Mouse (Mus musculus) heart, embryonic 15.5 days (tissue): ENCODE measurements at regions not wholly inside any gene's neighbourhood (a gene's known extent, or its start where the extent isn't known, plus 50 kb on each side); places are given as distances from the start of the nearest gene placed in this dataset.

Experiments used
- ATAC-seq: fragments of 200-750 bp; cut with Nextera tagmentation; replicated peaks from 2 replicates; pipeline ENCODE4 v1.8.0; 2017; ENCODE audit warnings: low read depth, moderate TSS enrichment; ENCODE audit not compliant: insufficient number of reproducible peaks, insufficient read depth, low FRiP score
- H3K27ac ChIP-seq: fragments of 300-500 bp; sonication (generic); 2 replicates; pipeline ENCODE4 v1.5.1; 2015; ENCODE audit warnings: mild to moderate bottlenecking, inconsistent platforms
- H3K27me3 ChIP-seq: fragments of 300-500 bp; sonication (generic); 2 replicates; pipeline ENCODE4 v1.6.1; 2015; ENCODE audit warnings: inconsistent platforms
- H3K36me3 ChIP-seq: fragments of 300-500 bp; sonication (generic); 2 replicates; pipeline ENCODE4 v1.6.1; 2015; ENCODE audit warnings: mild to moderate bottlenecking, inconsistent platforms
- H3K4me1 ChIP-seq: fragments of 300-500 bp; sonication (generic); replicated peaks from 2 replicates; pipeline ENCODE4 v1.6.1; 2015; ENCODE audit warnings: inconsistent platforms
- H3K4me2 ChIP-seq: fragments of 300-500 bp; sonication (generic); 2 replicates; pipeline ENCODE4 v1.6.1; 2015; ENCODE audit warnings: inconsistent platforms, mild to moderate bottlenecking, moderate library complexity
- H3K4me3 ChIP-seq: fragments of 300-500 bp; sonication (generic); 2 replicates; pipeline ENCODE4 v1.5.1; 2015; ENCODE audit warnings: mild to moderate bottlenecking, inconsistent platforms
- H3K9ac ChIP-seq: fragments of 300-500 bp; sonication (generic); 2 replicates; pipeline ENCODE4 v1.6.1; 2015; ENCODE audit warnings: mild to moderate bottlenecking, inconsistent platforms
- H3K9me3 ChIP-seq: fragments of 300-500 bp; sonication (generic); replicated peaks from 2 replicates; pipeline ENCODE4 v1.6.1; 2016; ENCODE audit warnings: inconsistent platforms
- WGBS: fragments of 180-500 bp; shearing (Covaris S2); methylation state at CpG from one replicate; pipeline ENCODE4 v1.1.7; 2015; ENCODE audit warnings: mixed read lengths; 5-methylcytosine and 5-hydroxymethylcytosine counted together

DNA sequence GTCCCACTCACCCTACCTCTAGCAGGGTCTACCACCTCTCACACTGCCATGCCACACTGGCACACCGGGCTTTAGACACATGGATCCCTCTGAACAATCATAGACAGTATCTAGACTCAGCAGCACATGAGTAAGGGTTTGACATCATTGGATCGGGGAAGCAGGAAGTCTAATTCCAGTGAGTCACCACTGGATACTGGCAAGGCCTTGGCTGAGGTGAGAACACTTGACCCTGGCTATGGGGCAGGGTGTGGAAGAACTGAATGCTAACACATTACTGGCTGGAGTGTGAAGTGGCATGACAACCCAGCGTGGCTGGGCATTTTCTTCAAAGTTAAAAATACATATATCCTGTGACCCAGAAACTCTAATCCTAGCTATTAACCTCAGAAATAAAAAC, 114.4 kb downstream of the H2afy start:
- no peak overlapping the region for H3K4me3 ChIP-seq
- ATAC-seq = no peak
- no peaks in the 10 kb centered on the region for H3K27me3 ChIP-seq
- 55% methylated on average over 3 of the region's 3 CpGs for WGBS
- peaks cover 11% of the 10 kb centered on the region for H3K4me1 ChIP-seq
- no peaks in the 10 kb centered on the region for H3K36me3 ChIP-seq
- no peak overlapping the region for H3K9ac ChIP-seq
- H3K4me2 ChIP-seq = no peak overlapping the region
- no peak overlapping the region for H3K27ac ChIP-seq
- H3K9me3 ChIP-seq = no peaks in the 10 kb centered on the region

- H3K4me2 ChIP-seq = no peak overlapping the region
Observed at GRCm38 (mm10) chr13:56014006-56014405, 122.2 kb downstream of the H2afy start.

GRCm38 (mm10) chr13:56010416-56010815, 125.7 kb downstream of the H2afy start:
- Histone ChIP-seq H3K27ac (no peak overlapping the region), H3K9ac (no peak overlapping the region), H3K4me1 (no peaks in the 10 kb centered on the region), H3K9me3 (no peaks in the 10 kb centered on the region), H3K4me2 (no peak overlapping the region), H3K4me3 (no peak overlapping the region), H3K27me3 (no peaks in the 10 kb centered on the region), H3K36me3 (no peaks in the 10 kb centered on the region)
- ATAC-seq = no peak
- WGBS = 33% methylated on average over 6 of the region's 6 CpGs

More at GRCm38 (mm10) chr13:56014006-56014405, 122.2 kb downstream of the H2afy start:
- H3K4me3 ChIP-seq = no peak overlapping the region
- H3K9ac ChIP-seq = no peak overlapping the region
- no peaks in the 10 kb centered on the region for H3K27me3 ChIP-seq
- H3K27ac ChIP-seq = no peak overlapping the region
- no peaks in the 10 kb centered on the region for H3K9me3 ChIP-seq
- no peak for ATAC-seq
- H3K36me3 ChIP-seq = no peaks in the 10 kb centered on the region
- no peaks in the 10 kb centered on the region for H3K4me1 ChIP-seq

DNA sequence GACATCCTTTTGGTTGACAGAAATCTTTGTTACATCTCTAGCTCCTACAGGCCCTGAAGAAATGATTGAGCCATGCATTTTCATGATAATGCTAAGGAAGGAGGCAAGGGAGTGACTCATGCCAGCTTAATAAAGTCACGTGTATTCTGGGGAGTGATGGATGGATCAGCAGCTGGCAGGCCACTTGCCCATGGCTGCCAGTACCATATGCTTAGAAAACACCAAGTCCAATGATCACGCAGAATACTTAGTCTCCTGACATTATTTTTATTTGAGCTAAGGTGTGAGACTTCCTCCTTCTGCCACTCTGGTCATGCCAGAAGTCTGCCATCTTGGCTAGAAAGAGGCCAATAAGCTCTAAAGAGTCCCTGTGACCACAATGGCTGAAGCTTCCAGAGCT, 129.3 kb downstream of the H2afy start:
- Histone ChIP-seq H3K4me1 (no peaks in the 10 kb centered on the region), H3K27me3 (0 out of 2 replicates have a peak, but pooled peaks cover 3% of the 10 kb centered on the region), H3K9ac (no peak overlapping the region), H3K4me3 (no peak overlapping the region), H3K27ac (no peak overlapping the region), H3K36me3 (no peaks in the 10 kb centered on the region), H3K9me3 (no peaks in the 10 kb centered on the region), H3K4me2 (no peak overlapping the region)
- ATAC-seq = no peak
- 80% methylated on average over 2 of the region's 2 CpGs for WGBS

GRCm38 (mm10) chr13:56005746-56006145, 130.4 kb downstream of the H2afy start:
- Histone ChIP-seq H3K9me3 (no peaks in the 10 kb centered on the region), H3K27ac (no peak overlapping the region), H3K4me2 (no peak overlapping the region), H3K4me3 (no peak overlapping the region), H3K9ac (no peak overlapping the region), H3K36me3 (no peaks in the 10 kb centered on the region), H3K4me1 (no peaks in the 10 kb centered on the region), H3K27me3 (0 out of 2 replicates have a peak, but pooled peaks cover 3% of the 10 kb centered on the region)
- ATAC-seq = no peak
- WGBS = 60% methylated on average over 3 of the region's 3 CpGs

DNA sequence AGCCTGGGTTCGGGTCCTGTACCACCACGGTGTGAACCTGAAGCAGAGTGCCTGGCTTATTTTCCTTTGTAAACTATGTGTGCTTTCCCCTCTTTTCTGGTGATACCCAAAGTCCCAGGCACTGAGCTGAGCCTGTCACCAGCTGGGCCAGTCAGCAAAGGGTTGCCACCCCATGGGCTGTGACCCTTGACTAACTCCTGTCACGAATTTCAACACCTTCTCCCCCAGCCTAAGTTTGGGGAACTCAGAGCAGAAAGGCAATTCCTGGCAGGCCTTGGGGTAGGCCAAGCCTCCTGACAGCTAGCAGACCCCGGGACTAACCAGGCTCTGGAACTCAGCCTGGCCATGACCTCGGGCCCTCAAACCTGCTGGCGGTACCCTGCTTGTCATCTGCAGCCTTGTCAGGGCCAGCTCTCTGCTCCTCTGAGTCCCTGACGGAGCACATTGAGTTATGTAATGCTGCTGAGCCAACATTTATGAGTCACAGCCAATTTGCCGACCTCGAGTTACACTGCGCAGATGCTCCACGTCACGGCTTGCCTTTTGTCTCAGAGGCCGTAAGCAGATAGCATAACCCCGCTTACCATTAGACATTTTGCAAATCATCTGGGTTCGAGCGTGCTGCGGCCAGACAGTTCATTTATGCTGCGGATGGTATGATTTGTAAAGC, 132.3 kb downstream of the H2afy start:
- WGBS = 54% methylated on average over 18 of the region's 18 CpGs
- H3K27me3 ChIP-seq = 0 out of 2 replicates have a peak, but pooled peaks cover 7% of the 10 kb centered on the region
- H3K9me3 ChIP-seq = no peaks in the 10 kb centered on the region
- no peak; the same call in 1 of the 2 replicates for ATAC-seq
- H3K27ac ChIP-seq = no peak overlapping the region
- H3K4me2 ChIP-seq = no peak overlapping the region
- no peaks in the 10 kb centered on the region for H3K36me3 ChIP-seq
- H3K4me1 ChIP-seq = no peaks in the 10 kb centered on the region
- no peak overlapping the region for H3K4me3 ChIP-seq
- H3K9ac ChIP-seq = no peak overlapping the region

- no peaks in the 10 kb centered on the region for H3K9me3 ChIP-seq
- no peak overlapping the region for H3K4me3 ChIP-seq
- H3K4me2 ChIP-seq = no peak overlapping the region
- H3K27ac ChIP-seq = no peak overlapping the region
- H3K27me3 ChIP-seq = no peaks in the 10 kb centered on the region; the same call in 1 of the 2 replicates
- ATAC-seq = no peak
- H3K4me1 ChIP-seq = no peaks in the 10 kb centered on the region
- 73% methylated on average over 4 of the region's 4 CpGs for WGBS
- no peaks in the 10 kb centered on the region for H3K36me3 ChIP-seq
- no peak overlapping the region for H3K9ac ChIP-seq
Observed at GRCm38 (mm10) chr13:55995255-55995654, 140.9 kb downstream of the H2afy start.

DNA sequence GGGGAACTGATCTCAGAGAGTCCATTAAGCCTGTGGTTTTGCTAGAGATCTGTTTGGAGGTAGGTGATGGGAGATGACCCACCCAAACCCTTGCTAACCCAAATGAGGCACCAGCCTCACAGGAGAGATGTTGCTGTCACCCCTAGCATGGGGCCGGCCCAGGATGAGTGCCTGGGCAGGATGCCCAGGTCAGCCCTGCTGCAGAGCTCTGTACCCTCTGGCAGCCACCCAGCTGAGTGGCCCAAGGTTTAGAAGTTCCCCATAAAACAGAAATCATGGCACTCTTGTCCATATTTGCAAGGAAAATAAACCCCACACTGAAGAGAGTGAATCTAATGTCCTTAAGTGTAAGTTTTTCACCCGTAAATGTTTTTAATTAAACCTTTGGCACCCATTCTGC, 141.7 kb downstream of the H2afy start:
- no peak for ATAC-seq
- no peaks in the 10 kb centered on the region; the same call in 1 of the 2 replicates for H3K27me3 ChIP-seq
- H3K4me1 ChIP-seq = no peaks in the 10 kb centered on the region
- H3K27ac ChIP-seq = no peak overlapping the region
- 60% methylated on average over 2 of the region's 2 CpGs for WGBS
- no peak overlapping the region for H3K9ac ChIP-seq
- no peaks in the 10 kb centered on the region for H3K9me3 ChIP-seq
- no peak overlapping the region for H3K4me2 ChIP-seq
- H3K4me3 ChIP-seq = no peak overlapping the region
- H3K36me3 ChIP-seq = no peaks in the 10 kb centered on the region

GRCm38 (mm10) chr13:55992699-55993098, 143.5 kb downstream of the H2afy start:
- Histone ChIP-seq H3K27ac (no peak overlapping the region), H3K9me3 (no peaks in the 10 kb centered on the region), H3K9ac (no peak overlapping the region), H3K4me2 (no peak overlapping the region), H3K36me3 (no peaks in the 10 kb centered on the region), H3K4me1 (no peaks in the 10 kb centered on the region), H3K27me3 (no peaks in the 10 kb centered on the region; the same call in 1 of the 2 replicates), H3K4me3 (no peak overlapping the region)
- 81% methylated on average over 9 of the region's 9 CpGs for WGBS
- ATAC-seq = no peak

DNA sequence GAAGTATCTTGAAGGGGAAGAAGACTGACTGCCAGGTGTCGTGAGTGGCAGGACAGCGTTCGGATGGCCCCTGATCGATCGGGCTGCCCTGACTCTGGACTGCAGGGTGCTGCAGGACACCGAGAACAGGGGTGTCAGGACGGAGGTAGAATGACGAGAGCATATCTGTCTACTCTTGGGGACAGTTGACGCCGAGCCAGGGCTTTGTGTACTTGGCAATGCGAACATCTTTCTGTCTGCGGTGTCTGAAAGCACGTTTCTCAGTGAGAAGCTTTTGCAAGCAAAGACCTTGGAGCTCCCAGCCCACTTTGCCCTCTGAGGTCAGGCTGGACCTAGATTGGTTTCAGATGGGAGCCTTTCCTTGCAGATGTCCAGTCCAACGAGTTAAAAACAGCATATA, 144.9 kb downstream of the H2afy start:
- Histone ChIP-seq H3K4me3 (no peak overlapping the region), H3K9ac (no peak overlapping the region), H3K4me1 (no peaks in the 10 kb centered on the region), H3K9me3 (no peaks in the 10 kb centered on the region), H3K27ac (no peak overlapping the region), H3K4me2 (no peak overlapping the region), H3K36me3 (no peaks in the 10 kb centered on the region), H3K27me3 (peaks cover 7% of the 10 kb centered on the region)
- 82% methylated on average over 14 of the region's 14 CpGs for WGBS
- ATAC-seq = no peak

DNA sequence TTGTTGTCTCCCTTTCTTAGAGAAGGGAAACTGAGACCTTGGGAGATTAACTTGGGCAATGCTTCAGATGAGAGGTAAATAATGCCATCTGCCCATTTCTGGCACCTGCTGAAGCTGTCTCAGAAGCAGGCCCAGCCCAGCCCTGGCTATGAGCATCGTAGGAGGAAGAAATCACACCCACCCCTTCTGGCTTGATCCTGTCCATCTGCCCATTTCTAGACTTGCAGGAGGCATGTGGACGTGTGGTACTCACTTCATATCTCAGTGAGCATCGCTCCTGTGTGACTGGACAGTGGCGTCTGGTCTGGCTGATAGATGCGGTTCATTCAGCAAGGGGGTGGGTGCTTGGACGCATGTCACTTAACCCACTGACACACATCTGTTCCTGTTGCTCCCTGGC, 146.0 kb downstream of the H2afy start:
- no peak overlapping the region for H3K4me3 ChIP-seq
- H3K9ac ChIP-seq = no peak overlapping the region
- H3K9me3 ChIP-seq = no peaks in the 10 kb centered on the region
- H3K27ac ChIP-seq = no peak overlapping the region
- 0 out of 2 replicates have a peak, but pooled peaks cover 3% of the 10 kb centered on the region for H3K4me1 ChIP-seq
- WGBS = 79% methylated on average over 6 of the region's 6 CpGs
- no peaks in the 10 kb centered on the region for H3K36me3 ChIP-seq
- H3K27me3 ChIP-seq = peaks cover 11% of the 10 kb centered on the region
- H3K4me2 ChIP-seq = no peak overlapping the region
- ATAC-seq = no peak

DNA sequence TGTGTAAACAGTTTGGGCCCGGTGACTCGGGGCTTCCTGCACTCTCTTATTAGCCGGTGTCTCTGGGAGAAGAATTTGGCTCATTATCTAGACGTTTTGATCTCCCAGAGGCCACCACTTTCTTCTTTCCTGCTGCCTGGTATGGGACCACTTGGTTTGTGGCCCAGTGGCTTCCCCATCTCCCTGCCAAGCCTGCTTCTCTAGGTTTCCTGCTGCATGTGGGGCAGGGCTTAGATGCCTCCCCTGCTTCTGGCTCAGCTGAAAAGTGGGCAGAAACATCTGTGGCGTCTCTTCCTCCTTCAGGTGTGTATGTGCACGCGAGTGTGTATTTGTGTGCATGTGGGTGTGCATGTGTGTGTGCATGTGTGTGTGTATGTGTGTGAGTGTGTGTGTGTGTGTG, 146.8 kb downstream of the H2afy start:
- Histone ChIP-seq H3K9ac (no peak overlapping the region), H3K27me3 (peaks cover 16% of the 10 kb centered on the region), H3K36me3 (no peaks in the 10 kb centered on the region), H3K4me1 (0 out of 2 replicates have a peak, but pooled peaks cover 4% of the 10 kb centered on the region), H3K9me3 (no peaks in the 10 kb centered on the region), H3K4me3 (no peak overlapping the region), H3K4me2 (no peak overlapping the region), H3K27ac (no peak overlapping the region)
- WGBS = 32% methylated on average over 7 of the region's 7 CpGs
- no peak for ATAC-seq
